Mouse (Mus musculus): Measurements from ENCODE around the gene B4galnt1.
"Not testable (repeated sequence)": the region's sequence is repeated elsewhere in the genome, so short reads cannot be mapped to it uniquely, and the experiment has no call there.

B4galnt1 gene

DNA sequence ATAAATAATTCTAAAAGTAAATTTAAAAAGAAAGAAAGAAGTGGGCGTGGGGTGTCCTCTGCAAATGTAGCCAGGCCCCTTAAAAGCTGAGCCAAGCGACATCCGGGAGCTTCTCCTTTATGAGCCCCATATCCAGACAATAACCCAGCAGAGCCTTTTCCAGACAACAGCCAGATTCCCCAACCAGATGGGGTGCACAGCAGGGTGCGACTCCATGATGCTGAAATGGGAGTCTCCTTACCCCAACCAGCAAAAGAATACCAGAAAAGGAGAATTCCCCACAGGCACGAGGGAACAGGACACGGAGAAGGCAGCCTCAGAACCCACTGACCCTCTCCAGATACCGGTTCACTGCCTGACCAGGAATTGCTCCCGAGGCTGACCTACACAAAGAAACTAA lies 21.8 kb upstream of the B4galnt1 start:
- no peak for DNase-seq (ENCODE audit: low spot score in 2 of 2)

DNA sequence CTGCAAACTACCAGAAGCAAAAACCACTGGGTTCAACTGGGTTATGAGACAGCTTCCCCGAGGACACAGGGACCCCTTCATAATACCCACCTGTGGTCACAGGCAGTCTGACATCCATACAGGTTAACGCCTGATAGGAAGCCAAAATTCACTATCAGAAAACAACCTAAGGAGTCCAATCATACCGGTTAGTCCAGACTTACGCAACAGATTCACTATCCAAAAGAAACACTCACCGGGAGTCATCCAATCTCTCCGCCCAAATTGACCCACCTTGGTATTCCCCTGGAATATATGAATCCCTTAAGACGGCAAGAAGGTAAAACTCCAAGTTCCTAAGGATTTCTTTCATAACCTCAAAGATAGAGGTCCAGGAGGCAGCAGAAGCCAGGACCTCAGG lies 20.5 kb upstream of the B4galnt1 start:
- DNase-seq (ENCODE audit: low spot score in 2 of 2) = no peak

DNA sequence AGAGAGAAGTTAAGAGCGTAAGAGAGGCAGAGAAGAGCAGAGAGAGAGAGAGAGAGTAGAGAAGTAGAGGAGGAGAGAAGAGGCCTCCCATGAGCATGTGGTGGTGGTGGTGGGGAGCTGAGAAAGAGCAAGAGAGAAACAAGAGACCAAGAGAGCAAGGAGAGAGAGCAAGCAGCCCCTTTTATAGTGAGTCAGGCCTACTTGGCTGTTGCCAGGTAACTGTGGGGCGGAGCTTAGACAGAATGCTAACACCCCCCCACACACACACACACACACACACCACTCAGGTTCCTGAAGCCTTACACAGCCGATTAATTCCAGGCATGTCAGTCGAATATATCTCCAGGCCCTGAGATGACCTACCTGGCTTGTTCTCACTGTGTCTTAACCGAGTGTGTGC lies 19.7 kb upstream of the B4galnt1 start:
- no peak for DNase-seq (ENCODE audit: low spot score in 2 of 2)

DNA sequence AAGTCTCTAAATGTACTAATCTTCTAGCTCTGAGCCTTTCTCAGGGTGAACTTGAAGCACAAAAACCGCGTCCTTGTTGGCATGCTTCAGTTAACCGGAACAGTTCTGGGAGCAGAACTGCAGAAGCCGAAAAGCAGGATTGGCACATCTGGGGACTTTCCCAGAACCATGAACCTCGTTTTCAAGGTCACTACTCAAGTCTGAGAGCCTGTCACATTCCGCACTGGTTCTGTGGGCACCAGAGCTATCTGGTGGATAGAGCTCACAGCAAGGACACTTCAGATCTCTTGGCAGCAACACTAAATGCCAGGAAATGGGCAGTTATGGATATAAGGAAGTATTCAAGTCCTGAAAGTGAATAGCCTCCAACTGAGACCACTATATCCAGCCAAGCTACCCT lies 17.9 kb upstream of the B4galnt1 start:
- DNase-seq (ENCODE audit: low spot score in 2 of 2) = no peak

DNA sequence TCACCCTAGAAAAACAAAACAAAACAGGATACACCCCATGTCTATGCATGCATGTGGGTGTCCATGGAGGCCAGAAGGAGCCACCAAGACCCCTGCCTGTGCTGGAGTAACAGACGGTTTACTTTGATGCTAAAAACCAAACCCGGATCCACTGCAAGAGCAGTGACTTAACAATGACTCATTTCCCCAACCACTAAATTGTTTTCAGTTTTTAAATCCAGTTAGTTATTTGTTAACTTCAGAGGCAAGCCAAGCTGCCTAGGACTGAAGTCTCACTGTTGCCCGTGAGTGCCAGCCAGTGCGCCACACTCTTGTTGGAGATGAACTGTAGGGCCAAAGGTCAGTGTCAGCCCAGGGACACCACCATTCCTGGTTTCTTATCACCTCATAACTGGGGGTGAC lies 14.6 kb upstream of the B4galnt1 start:
- no peak for DNase-seq (ENCODE audit: low spot score in 2 of 2)

DNA sequence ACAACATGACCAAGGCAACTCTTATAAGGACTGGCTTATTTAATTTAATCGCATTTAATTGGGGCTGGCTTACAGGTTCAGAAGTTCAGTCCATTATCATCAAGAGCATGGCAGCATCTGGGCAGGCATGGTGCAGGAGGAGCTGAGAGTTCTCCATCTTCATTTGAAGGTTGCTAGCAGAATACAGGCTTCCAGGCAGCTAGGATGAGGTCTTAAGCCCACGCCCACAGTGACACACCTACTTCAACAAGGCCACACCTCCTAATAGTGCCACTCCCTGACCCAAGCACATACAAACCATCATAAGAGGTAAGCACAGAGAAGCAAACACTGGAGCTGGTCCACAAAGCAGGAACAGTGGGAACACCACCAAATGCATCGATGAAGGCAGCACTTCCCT lies 13.8 kb upstream of the B4galnt1 start:
- not testable (repeated sequence) for DNase-seq (ENCODE audit: low spot score in 2 of 2)

DNA sequence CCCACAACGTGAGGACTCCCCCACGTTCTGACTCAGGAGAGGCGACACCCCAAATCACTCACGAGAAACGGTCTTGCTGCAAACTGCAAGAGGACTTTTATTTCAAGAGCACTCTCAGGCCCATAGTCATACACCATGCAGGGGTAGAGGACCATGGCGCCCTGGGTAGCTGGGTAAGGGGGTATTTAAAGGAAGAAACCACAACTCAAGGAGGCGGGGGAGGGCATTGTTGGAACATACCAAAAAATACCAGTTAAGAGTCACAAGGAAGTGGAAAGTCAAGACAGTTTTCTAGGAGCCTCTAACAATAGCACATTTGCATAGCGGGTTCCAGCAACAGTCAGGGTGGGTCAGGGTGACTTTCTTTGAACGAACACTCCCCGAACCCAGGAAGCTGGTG lies 12.5 kb upstream of the B4galnt1 start:
- not testable (repeated sequence) for DNase-seq (ENCODE audit: low spot score in 2 of 2)

DNA sequence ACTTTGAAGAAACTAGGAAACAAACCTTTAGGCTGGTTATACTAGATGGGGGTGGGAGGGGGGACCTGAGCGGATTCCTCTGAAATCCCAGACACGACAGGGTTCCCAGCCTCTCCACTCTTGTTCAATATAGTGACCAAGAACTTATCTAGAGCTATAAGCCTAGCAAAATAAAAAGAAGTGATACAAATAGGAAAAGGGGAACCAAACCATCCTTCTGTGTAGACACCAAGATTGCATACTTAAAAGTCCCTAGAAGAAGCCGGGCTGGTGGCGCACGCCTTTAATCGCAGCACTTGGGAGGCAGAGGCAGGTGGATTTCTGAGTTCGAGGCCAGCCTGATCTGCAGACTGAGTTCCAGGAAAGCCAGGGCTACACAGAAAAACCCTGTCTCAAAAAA lies 11.7 kb upstream of the B4galnt1 start:
- no peak for DNase-seq (ENCODE audit: low spot score in 2 of 2)

DNA sequence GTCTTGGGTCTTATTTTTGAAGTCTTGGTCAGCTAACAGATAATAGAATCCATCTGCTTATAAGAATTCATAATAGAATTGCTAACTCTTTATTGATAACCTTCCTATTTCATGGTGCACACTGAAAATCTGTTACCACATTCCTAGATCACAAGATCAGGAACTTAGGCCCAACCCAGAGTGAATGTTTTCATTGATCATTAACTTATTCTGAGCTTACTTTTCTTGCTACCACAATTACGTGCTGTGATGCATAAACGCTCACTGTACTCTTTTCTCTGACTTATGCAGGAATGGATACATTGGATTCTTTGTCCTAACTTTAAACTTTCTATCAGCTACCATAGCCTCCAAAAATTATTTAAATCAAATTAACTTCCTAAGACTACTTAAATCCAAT lies 10.8 kb upstream of the B4galnt1 start:
- no peak for DNase-seq (ENCODE audit: low spot score in 2 of 2)

DNA sequence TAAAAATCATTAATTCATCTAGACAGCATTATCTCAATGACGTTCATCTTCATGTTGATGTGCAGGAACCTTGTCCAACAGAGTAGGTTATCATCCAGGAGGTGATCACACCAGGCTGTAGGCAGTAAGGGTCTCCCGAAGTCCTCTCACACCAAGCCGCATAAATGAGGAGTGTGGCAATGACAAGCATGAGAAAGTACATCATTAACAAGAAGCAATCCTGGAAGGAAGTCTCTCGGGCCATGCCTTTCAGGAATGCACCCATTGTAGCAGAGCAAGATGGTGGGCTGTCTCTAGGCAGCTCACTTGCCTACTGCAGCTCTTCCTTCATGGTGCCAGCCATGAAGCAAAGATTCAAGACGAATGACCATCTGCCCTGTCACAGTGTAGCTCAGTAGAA lies 10.4 kb upstream of the B4galnt1 start:
- no peak for DNase-seq (ENCODE audit: low spot score in 2 of 2)

DNA sequence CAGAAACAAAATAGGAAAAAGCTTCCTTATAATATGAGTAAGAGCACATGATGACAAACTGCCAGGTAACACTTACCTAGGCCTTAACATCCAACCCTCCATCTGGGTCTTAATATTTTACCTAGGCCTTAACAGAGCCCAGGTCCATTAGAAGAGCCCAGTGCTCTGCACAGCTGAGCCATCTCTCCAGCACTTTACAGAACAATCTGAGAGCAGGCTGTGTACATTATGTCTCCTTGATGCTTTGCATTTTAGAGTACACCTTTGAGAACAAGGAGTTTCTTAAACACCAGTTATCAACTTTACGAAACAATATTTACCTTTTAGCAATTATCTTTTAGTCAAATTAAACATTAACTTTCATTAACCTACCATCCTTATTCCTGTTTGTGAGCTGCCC lies 8.9 kb upstream of the B4galnt1 start:
- DNase-seq (ENCODE audit: low spot score in 2 of 2) = no peak

DNA sequence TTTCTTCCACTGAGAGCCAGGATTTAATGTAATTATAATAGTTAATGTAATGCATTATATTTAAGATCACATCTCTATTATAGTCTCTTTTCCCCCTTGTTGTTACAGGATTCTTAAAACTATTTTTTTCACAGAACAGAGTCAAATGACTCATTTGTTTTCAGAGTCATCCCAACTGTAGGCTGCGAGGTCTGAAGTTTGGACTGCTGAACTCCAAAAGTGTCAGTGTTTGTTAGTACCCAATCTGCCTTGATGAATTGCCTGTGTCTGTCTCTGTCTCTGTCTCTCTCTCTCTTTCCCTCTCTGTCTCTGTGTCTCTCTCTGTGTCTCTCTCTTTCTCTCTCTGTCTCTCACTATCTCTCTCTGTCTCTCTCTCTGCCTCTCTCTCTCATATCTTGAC lies 8.5 kb upstream of the B4galnt1 start:
- no peak for DNase-seq (ENCODE audit: low spot score in 2 of 2)

DNA sequence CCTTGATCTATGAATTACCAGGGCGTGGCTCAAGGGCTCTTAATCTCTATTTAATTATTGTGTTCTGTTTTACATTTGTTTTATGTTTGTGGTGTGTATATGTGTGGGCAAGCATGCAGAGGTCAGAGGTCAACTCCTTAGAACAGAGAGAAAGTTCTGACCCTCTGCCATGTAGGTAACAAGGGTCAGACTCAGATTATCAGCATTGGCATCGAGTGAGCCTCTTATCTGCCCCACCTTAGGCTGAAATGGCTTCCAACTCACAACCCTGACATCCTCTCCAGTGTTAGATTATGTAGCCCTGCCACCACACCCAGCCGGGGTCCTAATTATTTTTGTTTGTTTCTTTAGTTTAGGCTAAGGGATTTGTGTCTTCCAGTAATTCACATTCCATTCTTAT lies 6.6 kb upstream of the B4galnt1 start:
- DNase-seq (ENCODE audit: low spot score in 2 of 2) = no peak

DNA sequence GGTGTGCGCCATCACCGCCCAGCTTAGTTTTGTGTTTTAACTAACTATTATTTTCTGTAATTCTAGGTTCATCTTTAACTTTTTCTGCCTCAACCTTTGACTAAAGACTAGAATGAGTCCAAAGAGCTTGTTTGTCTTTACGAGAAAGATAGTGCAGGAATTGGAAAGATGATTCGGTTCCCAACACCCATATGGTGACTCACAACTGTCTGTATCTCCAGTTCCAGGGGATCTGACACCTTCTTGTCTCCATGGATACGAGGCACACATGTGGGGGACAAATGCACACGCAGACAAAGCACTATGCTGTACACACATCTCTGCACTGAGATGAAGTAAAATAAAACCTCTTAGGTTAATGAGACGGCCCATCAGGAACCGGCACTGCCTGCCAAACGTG lies 4.9 kb upstream of the B4galnt1 start:
- no peak for DNase-seq (ENCODE audit: low spot score in 2 of 2)

DNA sequence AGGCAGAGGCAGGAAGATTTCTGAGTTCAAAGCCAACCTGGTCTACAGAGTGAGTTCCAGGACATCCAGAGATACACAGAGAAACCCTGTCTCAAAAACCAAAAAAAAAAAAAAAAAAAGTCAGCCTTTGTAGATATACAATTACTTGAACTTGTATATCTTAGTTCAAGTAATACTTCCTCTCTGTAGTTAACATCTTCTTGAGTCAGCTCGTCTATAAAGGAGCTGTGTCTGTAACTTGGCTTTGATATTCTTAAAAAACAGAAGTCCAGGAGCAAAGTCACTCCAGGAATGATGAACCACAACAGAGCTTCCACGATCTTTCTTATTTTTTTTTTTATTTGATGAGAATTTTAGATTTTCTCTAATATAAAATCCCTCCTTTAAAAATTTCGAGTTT lies 4.3 kb upstream of the B4galnt1 start:
- DNase-seq (ENCODE audit: low spot score in 2 of 2) = no peak

DNA sequence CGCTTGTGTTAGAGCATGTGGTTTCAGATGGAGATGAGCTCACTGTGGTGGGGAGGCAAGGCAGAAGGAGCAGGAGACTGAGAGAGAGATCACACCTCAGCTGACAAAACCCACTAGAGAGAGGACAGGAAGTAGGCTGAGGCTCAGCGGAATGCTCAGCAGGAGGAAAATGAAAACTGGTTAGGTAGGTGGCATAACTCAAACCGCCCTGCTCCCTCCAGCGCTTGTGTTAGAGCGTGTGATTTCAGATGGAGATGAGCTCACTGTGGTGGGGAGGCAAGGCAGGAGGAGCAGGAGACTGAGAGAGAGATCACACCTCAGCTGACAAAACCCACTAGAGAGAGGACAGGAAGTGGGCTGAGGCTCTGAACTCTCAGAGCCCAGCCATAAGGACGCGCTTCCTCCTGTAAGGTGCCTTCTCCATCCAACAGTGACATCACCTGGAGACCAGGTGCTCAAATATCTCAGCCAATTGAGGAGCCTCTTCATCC lies 2.2 kb upstream of the B4galnt1 start:
- not testable (repeated sequence) for DNase-seq (ENCODE audit: low spot score in 2 of 2)

DNA sequence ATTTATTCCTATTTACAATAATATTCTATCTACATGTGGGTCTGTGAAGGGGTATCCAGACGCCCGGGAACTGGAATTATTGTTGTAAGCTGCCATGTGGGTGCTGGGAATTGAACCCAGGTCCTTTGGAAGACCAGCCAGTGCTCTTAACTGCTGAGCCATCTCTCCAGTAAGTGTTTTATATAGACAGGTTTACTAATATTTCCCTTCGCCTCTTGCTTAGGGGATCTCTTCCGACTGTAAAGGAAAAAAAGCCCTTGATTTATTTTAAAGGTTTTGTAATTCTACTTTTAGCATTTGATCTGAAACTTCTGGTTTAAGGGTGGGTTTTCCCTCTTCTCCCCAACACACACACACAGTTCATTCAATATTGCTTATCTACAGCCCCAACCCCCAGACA lies 835 bp upstream of the B4galnt1 start:
- no peak for DNase-seq (ENCODE audit: low spot score in 2 of 2)

DNA sequence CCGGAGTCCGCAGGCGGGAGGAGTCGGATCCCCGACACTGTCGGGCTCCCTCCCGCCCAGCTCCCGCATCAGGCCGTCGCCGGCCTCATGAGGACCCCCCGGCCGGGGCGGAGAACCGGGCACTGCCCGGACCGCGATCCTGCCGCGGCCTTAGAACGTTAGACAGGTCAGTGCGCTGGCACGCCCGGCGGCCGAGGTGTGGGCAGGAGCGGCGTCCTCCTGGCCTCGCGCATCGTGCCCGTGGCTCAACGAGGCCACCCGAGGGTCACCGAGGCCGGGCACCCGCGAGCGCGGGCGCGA lies 279 bp downstream of the B4galnt1 start:
- DNase-seq (ENCODE audit: low spot score in 2 of 2) = no peak

DNA sequence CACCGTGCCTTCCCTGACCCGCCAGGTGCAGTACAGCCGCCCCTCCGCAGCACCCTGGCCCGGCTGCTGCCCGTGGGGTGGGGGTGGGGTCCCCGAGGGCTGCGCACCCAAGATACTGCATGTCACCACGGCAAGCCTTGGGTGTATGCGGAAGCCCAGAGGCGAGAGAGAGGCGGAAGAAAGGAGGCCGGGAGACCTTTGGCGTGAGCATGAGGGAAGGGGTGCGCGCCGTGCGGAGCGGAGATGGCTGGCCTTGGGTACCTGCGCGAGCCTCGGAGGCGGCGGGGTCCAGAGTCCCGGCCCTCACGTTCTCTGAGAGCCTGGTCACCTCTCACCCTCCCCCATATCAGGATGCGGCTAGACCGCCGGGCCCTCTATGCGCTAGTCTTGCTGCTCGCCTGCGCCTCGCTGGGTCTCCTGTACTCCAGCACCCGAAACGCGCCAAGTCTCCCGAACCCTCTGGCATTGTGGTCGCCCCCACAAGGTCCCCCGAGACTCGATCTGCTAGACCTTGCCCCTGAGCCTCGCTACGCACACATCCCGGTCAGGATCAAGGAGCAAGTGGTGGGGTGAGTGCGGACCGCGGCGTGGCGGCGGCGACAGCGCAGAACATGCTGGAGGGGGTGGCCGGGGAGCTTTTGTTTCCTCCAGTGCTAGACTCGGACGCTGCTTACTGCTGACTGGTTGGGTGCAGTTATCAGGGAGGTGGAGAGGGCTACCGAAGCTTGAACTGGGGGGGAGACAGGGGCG lies 804 bp downstream of the B4galnt1 start:
- DNase-seq (ENCODE audit: low spot score in 2 of 2) = peak in 1 of 2 experiments; percentile 31

DNA sequence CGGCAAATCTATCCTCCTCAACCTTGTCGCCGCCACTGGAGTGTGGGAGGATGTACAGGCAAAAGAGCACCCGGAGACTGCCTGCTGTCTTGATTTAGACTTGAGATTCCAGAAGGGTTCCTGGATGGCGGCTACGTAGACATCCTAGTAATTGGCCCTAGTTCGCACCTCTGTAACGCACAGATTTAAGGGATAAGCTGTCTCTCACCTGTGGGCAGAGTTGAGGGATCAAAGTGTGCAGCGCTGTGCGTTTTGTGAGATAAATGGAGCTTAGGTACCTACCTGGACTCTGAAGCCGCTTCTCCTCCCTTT lies 1.3 kb downstream of the B4galnt1 start:
- no peak for DNase-seq (ENCODE audit: low spot score in 2 of 2)

DNA sequence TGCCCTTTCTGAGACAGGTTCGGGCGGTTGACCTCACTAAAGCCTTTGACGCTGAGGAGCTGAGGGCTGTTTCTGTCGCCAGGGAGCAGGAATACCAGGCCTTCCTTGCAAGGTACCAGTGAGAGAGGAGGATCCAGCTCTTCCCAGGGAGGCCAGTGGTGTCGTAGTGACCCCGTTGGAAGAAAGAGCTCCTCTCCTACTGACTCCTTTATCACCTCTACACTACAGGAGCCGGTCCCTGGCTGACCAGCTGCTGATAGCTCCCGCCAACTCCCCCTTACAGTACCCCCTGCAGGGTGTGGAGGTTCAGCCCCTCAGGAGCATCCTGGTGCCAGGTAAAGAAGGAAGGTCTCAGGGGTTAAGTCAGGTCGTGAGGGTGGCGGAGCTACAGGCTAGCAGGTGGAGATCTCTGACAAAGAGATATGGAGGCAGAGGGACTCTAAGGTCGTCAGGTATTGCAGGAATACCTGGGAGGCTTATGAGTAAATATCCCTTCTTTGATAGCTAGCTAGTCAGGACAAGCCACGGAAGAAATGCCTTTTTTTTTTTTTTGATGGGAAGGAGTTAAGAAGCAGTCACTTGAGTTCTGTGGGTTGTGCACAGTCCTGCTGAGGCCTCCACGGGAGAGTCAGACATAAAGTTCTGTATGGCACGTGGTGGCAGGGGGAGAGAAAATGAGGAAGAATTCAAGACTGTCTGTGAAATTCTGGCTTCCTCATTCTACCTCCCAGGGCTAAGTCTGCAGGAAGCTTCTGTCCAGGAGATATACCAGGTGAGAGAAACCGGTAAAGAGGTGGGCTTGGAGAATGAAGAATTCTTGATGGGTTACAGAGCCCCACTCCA lies 2.0 kb downstream of the B4galnt1 start:
- DNase-seq (ENCODE audit: low spot score in 2 of 2) = no peak

DNA sequence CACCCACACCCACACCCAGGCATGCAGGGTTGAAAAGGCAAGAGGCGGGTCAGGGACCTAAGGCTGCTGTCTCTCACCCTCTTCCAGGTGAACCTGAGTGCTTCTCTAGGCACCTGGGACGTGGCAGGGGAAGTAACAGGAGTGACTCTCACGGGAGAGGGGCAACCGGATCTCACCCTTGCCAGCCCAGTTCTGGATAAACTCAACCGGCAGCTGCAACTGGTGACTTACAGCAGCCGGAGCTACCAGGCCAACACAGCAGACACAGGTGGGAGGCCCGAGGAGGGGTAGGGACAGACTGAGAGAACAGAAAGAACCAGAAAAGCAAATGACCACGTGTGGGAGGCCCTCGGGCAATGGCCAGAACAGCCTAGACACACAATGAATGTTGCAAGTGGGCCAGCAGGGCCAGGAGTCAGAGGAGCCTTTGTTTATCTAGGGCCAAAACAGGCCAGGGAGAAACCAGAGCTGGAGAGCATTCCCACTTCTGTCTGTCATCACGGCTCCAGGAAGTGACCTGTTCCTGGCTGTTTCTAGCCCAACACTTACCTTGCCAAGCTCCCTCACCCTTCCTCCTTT lies 2.7 kb downstream of the B4galnt1 start:
- DNase-seq (ENCODE audit: low spot score in 2 of 2) = no peak

DNA sequence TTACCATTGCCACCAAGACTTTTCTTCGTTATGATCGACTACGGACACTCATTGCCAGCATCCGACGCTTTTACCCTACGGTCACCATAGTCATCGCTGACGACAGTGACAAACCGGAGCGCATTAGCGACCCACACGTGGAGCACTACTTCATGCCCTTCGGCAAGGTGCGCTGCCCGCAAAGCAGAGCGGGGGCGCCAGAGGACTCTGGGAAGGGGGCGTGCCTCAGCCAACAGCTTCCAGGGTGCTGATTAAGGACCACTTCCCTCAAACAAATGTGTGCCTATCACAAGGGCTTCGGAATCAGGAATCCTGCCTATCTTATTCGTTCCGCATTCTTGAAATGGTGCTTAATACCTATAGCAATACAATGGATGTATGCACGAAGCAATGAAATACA lies 5.0 kb downstream of the B4galnt1 start:
- DNase-seq (ENCODE audit: low spot score in 2 of 2) = peak in 1 of 2 experiments; percentile 59

Data from urinary bladder, postnatal 4 days (tissue).